Mouse (Mus musculus) heart, embryonic 11.5 days (tissue): Measurements from ENCODE around the gene Stard10. TPM values are rescaled to one million over a fixed set of nuclear protein-coding genes. Genes with fewer than 3 reads are reported as not detected.
A peak's percentile ranks its signal among the peaks of the same experiment; 100 is the strongest.

Source experiments
- ATAC-seq: fragments of 200-750 bp; cut with Nextera tagmentation; replicated peaks from 2 replicates; pipeline ENCODE4 v1.8.0; 2017; ENCODE audit warnings: moderate library complexity; ENCODE audit not compliant: insufficient number of reproducible peaks, low FRiP score, low TSS enrichment
- H3K27ac ChIP-seq: fragments of 300-500 bp; sonication (generic); 2 replicates; pipeline ENCODE4 v1.5.1; 2014; ENCODE audit warnings: mild to moderate bottlenecking, low read depth, low read length
- H3K27me3 ChIP-seq: fragments of 300-500 bp; sonication (generic); 2 replicates; pipeline ENCODE4 v1.6.1; 2014; ENCODE audit warnings: mild to moderate bottlenecking, low read length, mixed read lengths; ENCODE audit not compliant: control insufficient read depth, insufficient read depth
- H3K36me3 ChIP-seq: fragments of 300-500 bp; sonication (generic); 2 replicates; pipeline ENCODE4 v1.6.1; 2014; ENCODE audit warnings: mild to moderate bottlenecking, low read length, moderate library complexity, mixed read lengths; ENCODE audit not compliant: control insufficient read depth, insufficient read depth
- H3K4me1 ChIP-seq: fragments of 300-500 bp; sonication (generic); 2 replicates; pipeline ENCODE4 v1.6.1; 2014; ENCODE audit warnings: low read length; ENCODE audit not compliant: control insufficient read depth, insufficient read depth
- H3K4me2 ChIP-seq: fragments of 300-500 bp; sonication (generic); 2 replicates; pipeline ENCODE4 v1.6.1; 2014; ENCODE audit warnings: mild to moderate bottlenecking, moderate library complexity
- H3K4me3 ChIP-seq: fragments of 300-500 bp; sonication (generic); 2 replicates; pipeline ENCODE4 v1.5.1; 2014; ENCODE audit warnings: low read depth, low read length
- H3K9ac ChIP-seq: fragments of 300-500 bp; sonication (generic); 2 replicates; pipeline ENCODE4 v1.6.1; 2014; ENCODE audit warnings: mild to moderate bottlenecking, low read depth, low read length, moderate library complexity
- H3K9me3 ChIP-seq: fragments of 300-500 bp; sonication (generic); replicated peaks from 2 replicates; pipeline ENCODE4 v1.6.1; 2016; ENCODE audit warnings: low read length; ENCODE audit not compliant: control insufficient read depth
- WGBS: fragments of 180-500 bp; shearing (Covaris S2); extraction: QIAGEN DNeasy Blood & Tissue Kit; methylation state at CpG from one replicate; pipeline ENCODE4 v1.1.7; 2014; ENCODE audit not compliant: insufficient replicate concordance; 5-methylcytosine and 5-hydroxymethylcytosine counted together
- polyA plus RNA-seq: library from polyadenylated mRNA; unstranded; fragments of >200 nt; fragmentation: Nextera tagmentation; extraction: Ambion mirVana; gene quantifications from 2 replicates; pipeline ENCODE4 v1.2.1, GENCODE M21; 2014

The Stard10 gene
- polyA plus RNA-seq, 1 experiment from 2014 or later: 44.4 TPM

DNA sequence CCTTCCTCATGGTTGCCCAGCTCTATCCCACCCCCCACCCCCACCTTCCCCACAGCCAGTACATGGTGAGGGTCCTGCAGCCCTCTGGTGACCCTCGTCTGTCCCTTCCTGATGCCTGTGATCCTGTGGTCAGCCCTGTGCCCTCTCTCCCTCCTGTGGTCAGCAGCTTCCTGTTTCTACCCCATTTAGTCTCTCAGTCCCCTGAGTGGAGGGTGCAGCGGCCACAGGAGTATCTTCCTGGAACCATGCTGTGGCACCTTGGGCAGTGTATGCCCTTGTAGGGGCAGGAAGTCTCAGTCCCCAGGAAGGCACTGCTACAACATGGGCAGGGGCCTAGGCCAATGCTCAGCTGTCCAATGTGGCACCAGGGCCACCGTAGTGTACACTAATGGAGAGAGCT is 40.0 kb downstream of the Stard10 start:
- Histone ChIP-seq H3K36me3 (no peaks in the 10 kb centered on the region), H3K27me3 (peaks cover 10% of the 10 kb centered on the region), H3K9ac (0 out of 2 replicates have a peak overlapping the region, but pooled peaks have one; percentile 39), H3K4me3 (no peak overlapping the region), H3K4me1 (peaks cover 12% of the 10 kb centered on the region), H3K27ac (no peak overlapping the region), H3K9me3 (no peaks in the 10 kb centered on the region), H3K4me2 (no peak overlapping the region)
- 49% methylated on average over 3 of the region's 3 CpGs for WGBS
- no peak for ATAC-seq

DNA sequence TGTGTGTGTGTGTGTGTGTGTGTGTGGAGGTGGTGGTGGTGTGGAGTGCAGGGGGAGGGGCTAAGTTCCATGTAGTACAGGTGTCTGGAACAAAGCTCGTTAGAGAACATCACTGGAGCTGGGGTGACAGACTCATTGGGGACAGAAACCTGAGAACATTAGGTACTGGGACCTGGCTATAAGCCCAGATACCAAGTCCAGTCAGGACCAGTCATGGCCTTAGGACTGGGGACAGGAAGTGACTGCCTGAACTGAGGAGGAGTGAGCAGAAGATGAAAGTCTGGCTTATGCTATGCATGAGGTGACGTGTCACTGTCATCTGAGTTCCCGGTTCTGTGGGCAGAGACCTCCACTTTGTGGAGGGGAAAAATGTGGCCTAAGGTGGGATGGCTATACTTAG is 43.5 kb downstream of the Stard10 start:
- no peak for ATAC-seq
- Histone ChIP-seq H3K4me1 (peaks cover 8% of the 10 kb centered on the region), H3K9ac (no peak overlapping the region), H3K4me2 (no peak overlapping the region), H3K27me3 (no peaks in the 10 kb centered on the region), H3K4me3 (no peak overlapping the region), H3K36me3 (no peaks in the 10 kb centered on the region), H3K27ac (no peak overlapping the region), H3K9me3 (no peaks in the 10 kb centered on the region)
- 62% methylated on average over 3 of the region's 3 CpGs for WGBS

GRCm38 (mm10) chr7:101361021-101361420 is 44.1 kb downstream of the Stard10 start:
- H3K4me1 ChIP-seq: peaks cover 8% of the 10 kb centered on the region
- no peak overlapping the region for H3K4me2 ChIP-seq
- no peak overlapping the region for H3K4me3 ChIP-seq
- H3K9me3 ChIP-seq: no peaks in the 10 kb centered on the region
- no peaks in the 10 kb centered on the region for H3K36me3 ChIP-seq
- WGBS: 74% methylated on average over 4 of the region's 4 CpGs
- no peak overlapping the region for H3K9ac ChIP-seq
- H3K27ac ChIP-seq: no peak overlapping the region
- H3K27me3 ChIP-seq: no peaks in the 10 kb centered on the region
- ATAC-seq: no peak

- no peak for ATAC-seq
- Histone ChIP-seq H3K9me3 (no peaks in the 10 kb centered on the region), H3K36me3 (no peaks in the 10 kb centered on the region), H3K4me1 (peaks cover 3% of the 10 kb centered on the region; the same call in 1 of the 2 replicates), H3K9ac (no peak overlapping the region), H3K4me2 (no peak overlapping the region), H3K4me3 (no peak overlapping the region), H3K27me3 (no peaks in the 10 kb centered on the region), H3K27ac (no peak overlapping the region)
- WGBS: 69% methylated on average over 4 of the region's 4 CpGs
Observed at GRCm38 (mm10) chr7:101361767-101362166, 44.9 kb downstream of the Stard10 start.

DNA sequence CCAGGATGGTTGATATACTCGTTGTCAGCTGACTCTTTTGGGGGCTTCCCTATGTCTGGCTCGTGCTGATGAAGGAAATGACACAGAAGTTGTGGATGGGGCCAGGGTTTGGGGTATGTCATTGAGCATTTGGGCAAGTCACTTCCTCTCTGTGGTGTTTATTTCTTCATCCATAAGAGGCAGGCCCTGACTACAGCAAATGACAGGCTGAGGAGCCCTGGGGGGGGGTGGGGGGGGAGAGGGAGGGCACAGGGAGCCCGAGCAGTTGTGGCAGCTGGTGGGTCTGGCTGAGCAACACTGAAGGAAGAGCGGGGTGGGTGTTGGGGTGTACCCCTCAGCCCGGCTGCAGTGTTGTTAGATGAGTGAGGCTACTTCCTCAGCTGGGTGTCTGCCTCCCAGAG is 45.9 kb downstream of the Stard10 start:
- 66% methylated on average over 5 of the region's 5 CpGs for WGBS
- no peak overlapping the region for H3K4me3 ChIP-seq
- no peak overlapping the region for H3K9ac ChIP-seq
- H3K36me3 ChIP-seq: no peaks in the 10 kb centered on the region
- H3K27me3 ChIP-seq: no peaks in the 10 kb centered on the region
- no peak overlapping the region for H3K27ac ChIP-seq
- no peak overlapping the region for H3K4me2 ChIP-seq
- no peak for ATAC-seq
- no peaks in the 10 kb centered on the region for H3K4me1 ChIP-seq
- H3K9me3 ChIP-seq: no peaks in the 10 kb centered on the region

GRCm38 (mm10) chr7:101363914-101364313 is 47.0 kb downstream of the Stard10 start:
- no peaks in the 10 kb centered on the region for H3K36me3 ChIP-seq
- no peaks in the 10 kb centered on the region for H3K4me1 ChIP-seq
- H3K4me2 ChIP-seq: no peak overlapping the region
- H3K9ac ChIP-seq: no peak overlapping the region
- no peak overlapping the region for H3K27ac ChIP-seq
- H3K27me3 ChIP-seq: no peaks in the 10 kb centered on the region
- no peaks in the 10 kb centered on the region for H3K9me3 ChIP-seq
- 75% methylated on average over 5 of the region's 5 CpGs for WGBS
- no peak for ATAC-seq
- H3K4me3 ChIP-seq: no peak overlapping the region

- ATAC-seq: no peak
- WGBS: 54% methylated on average over 11 of the region's 11 CpGs
Observed at GRCm38 (mm10) chr7:101367901-101368852, 51.3 kb downstream of the Stard10 start.

GRCm38 (mm10) chr7:101369666-101370065 is 52.8 kb downstream of the Stard10 start:
- no peaks in the 10 kb centered on the region for H3K4me1 ChIP-seq
- H3K9ac ChIP-seq: no peak overlapping the region
- 75% methylated on average over 7 of the region's 7 CpGs for WGBS
- no peak for ATAC-seq
- peaks cover 14% of the 10 kb centered on the region for H3K27me3 ChIP-seq
- no peak overlapping the region for H3K4me2 ChIP-seq
- no peak overlapping the region for H3K4me3 ChIP-seq
- no peak overlapping the region for H3K27ac ChIP-seq
- H3K9me3 ChIP-seq: no peaks in the 10 kb centered on the region
- no peaks in the 10 kb centered on the region for H3K36me3 ChIP-seq

More at GRCm38 (mm10) chr7:101367901-101368852, 51.3 kb downstream of the Stard10 start:
- H3K4me3 ChIP-seq: no peak overlapping the region
- H3K4me1 ChIP-seq: no peaks in the 10 kb centered on the region
- H3K9me3 ChIP-seq: no peaks in the 10 kb centered on the region
- H3K27ac ChIP-seq: no peak overlapping the region
- H3K4me2 ChIP-seq: no peak overlapping the region
- no peak overlapping the region for H3K9ac ChIP-seq
- H3K27me3 ChIP-seq: peaks cover 9% of the 10 kb centered on the region
- H3K36me3 ChIP-seq: no peaks in the 10 kb centered on the region
